Mouse (Mus musculus) mouse trophoblast stem cell (cell line): ENCODE data around the gene Cdk16.
"Not testable (repeated sequence)": the region's sequence is repeated elsewhere in the genome, so short reads cannot be mapped to it uniquely, and the experiment has no call there.

Source experiments
- in situ Hi-C, 2 experiments: fragments of 300-500 bp; cut with MseI, MboI; formaldehyde crosslinking; loops; 2 replicates in 1 of 2; 3 replicates in 1 of 2; pipeline ENCODE4 v1.15.1; 2025

Cdk16 gene

DNA sequence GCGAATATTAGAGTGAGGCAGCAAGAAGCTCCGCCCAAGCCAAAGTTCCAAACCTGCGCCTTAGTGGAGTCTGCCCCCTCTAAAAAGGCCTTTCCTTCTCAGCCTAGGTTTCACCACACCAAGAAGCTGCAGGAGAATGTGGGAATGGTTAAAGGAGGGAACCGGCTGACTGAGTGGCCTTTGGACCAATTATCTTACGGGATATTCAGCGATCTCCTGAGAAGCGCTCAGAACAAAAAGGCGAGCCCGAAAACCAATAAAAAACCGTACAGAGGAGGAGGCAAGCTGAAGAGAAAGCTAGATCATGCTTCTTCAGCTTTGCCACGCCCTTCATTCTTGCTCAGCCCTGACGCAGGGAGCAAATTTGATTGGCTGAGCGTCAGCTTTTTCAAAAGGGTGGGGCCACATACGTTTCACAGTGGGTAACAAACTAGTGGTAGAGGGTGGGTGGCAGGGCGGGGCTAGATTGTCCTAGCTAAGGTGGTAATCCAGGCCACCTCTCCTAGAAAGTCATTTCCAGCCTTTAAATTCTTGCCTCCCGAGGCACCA lies at the start of gene Cdk16:
Gene Cdk16, plus strand, starts transcription at position 436 of the 549 bp plus-strand sequence.
- in situ Hi-C loops, result no loop called here

DNA sequence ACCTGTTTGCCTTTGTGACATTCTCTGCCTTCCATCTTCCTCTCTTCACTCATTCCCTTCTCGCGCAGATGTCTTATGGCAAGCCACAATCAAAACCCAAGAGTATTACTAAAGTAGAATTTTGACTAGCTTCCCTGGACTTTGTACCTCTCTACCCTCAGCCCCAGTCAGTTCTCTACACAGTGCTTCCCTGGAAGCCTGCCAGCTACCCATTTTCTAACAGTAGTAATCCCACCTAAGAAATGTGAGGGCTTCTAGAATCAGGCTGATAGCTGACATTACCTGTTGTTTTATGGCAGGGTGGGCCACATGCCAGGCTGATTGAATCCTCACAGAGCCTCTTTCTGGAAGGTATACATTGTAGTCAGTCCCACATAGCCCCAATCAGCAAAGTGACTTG lies 49.6 kb upstream of the Cdk16 start:
- in situ Hi-C loops, result no loop called here

DNA sequence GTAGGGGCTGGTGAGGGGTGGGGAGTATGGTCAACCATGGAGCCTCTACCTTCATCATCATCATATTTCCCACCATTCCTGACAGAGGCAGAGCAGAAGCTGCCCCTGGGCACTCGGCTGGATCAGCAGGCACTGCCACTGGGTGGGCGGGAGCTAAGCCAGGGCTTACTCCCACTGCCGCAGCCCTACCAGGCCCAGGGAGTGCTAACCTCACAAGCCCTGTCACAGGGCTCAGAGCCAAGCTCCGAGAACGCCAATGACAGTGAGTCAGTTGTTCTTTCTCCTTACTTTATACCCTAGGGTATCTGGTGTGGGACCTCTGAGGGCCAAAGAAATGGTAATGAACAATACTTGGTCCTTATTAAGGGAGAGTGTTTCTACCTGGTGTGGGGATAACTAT lies 43.0 kb upstream of the Cdk16 start:
- in situ Hi-C loops, result no loop called here

DNA sequence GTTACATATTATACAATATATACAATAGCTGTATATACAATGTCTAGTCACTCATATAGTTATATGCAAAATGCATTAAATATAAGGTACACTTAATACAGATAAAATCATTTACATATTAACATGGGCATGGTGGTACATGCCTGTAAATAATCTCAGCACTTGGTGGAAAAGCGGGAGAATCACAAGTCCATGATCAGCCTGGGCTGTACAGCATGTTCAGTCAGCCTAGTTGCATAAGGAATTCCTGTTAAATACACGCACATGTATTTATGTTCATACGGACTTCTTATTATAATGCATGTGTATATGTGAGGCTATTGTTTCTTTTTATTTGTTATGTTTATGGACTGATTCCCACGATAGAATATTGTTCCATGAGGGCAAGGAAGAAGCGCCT lies 30.2 kb upstream of the Cdk16 start:
- in situ Hi-C loops, result no loop called here

DNA sequence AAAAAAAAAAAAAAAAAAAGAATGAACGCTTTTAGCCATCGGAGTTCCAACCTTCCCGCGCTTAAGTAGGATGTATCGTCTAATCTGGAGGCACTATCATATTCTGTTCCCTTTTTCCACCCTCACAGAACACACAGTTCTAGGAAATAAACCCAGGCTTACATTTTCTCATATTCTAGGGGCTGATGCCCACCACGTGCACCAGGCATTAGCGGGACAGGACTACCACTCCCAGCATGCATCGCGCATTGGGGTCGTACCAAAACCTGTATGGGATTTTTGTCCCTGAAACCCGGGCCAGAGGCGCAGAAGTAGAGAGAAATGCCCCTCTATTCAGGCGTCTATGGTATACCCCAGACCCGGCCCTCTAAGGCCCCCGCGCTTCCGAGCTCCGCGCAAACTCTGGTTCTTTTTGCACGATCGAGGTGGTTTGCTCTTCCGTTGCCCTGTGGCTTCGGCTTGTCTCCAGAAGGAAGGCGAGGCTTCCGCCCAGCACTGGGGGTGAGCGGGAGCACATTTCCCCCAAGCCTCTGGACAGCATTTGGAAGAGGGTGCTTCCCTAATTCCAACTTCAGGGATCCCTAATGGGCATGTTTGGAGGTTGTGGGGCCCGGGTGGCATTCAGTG lies 29.6 kb upstream of the Cdk16 start, which contains the start of gene Uba1:
Gene Uba1, plus strand, starts transcription at position 301 of the 627 bp plus-strand sequence.
- in situ Hi-C loops, result no loop called here

DNA sequence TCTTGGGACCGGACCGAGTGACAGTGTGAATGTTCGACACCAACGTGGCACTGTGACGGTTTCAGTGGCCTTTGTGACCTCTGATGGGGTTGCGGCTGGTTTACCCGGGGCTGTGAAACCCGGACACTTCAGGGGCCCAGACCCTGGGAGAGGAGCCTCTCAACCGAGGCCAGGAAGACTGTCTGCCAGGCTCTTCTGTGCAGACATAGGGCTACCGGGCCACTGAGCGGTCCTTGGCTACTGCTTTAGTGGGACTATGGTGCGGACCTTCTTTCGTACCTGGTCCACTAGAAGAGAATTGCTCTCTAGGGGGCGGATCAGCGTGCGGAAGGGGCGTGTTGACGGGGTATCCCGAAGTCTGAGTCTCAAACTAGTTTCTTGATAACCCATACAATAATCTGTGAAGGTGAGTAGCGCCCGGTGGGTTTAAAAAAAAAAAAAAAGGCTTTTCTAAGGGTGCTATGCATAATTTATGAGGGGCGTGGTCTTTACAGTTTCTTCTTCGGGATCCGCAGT lies 28.8 kb upstream of the Cdk16 start:
- in situ Hi-C loops, result no loop called here

DNA sequence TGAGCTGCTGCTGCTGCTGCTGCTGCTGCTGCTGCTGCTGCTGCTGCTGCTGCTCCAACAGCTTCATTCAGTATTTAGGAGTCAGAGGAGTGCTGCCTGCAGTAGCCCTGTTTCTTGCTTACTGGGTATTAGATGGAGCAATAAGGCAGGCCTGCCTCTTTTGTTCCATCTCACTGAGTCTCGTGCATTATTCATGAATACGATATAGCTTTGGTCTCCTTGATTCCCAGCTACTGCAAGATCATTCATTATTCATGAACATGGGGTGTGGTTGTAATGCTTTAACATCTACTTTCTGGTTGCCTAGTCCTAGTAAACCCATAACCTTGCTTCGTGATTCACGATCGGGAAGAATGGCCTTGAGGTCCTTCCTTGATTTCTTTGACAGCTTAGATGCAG lies 25.4 kb upstream of the Cdk16 start:
- in situ Hi-C loops, result no loop called here

DNA sequence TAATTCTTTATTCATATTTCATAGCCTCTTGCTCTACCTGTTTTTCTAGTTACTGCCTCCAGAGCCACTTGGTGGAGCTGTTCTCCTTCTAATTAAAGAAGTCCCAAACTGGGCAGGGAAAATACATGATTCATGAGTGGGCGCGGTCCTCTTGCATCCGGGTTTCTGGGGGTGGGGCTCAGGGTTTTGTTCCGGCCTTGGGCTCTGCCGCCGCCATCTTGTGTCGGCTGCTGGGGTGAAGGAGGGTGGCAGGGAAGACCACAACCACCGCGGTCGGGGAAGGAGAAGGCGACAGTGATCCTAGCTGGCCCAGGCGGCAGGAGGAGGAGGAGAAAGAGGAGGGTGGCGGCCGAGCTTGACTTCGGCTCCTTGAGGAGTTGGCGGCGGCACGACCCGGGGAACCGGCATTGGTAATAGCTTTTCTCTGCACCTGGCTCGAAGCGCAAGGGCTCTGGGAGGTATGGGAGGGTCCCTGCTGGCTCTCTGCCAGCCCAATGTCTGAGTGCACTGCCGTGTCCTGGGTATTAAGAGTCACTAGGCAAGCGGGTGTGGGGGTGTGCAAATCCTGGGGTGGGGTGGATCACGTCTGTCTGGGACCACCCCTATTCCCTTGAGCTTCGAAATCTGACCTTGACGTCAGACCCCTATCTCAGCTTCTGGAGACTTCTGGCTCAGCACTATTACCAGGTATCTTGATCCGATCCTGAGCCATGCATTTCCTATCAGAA lies 24.9 kb upstream of the Cdk16 start:
- in situ Hi-C loops, result no loop called here

DNA sequence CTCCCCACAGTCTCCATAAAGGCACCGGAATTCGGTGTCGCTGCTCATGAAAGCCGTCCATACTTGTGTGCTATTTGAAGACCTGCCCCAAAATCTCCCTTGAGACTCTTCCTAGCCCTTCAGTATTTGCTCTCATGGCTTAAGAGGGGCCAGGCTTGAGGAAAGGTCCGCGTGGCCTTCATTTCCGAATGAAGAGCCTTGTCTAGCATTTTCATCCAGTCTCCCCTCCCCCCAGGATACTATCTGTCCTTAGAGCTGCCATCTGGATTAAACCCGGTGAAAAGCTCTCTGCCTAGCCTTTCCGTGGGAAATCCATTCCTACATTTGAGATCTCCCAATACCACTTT lies 24.3 kb upstream of the Cdk16 start:
- in situ Hi-C loops, result no loop called here

DNA sequence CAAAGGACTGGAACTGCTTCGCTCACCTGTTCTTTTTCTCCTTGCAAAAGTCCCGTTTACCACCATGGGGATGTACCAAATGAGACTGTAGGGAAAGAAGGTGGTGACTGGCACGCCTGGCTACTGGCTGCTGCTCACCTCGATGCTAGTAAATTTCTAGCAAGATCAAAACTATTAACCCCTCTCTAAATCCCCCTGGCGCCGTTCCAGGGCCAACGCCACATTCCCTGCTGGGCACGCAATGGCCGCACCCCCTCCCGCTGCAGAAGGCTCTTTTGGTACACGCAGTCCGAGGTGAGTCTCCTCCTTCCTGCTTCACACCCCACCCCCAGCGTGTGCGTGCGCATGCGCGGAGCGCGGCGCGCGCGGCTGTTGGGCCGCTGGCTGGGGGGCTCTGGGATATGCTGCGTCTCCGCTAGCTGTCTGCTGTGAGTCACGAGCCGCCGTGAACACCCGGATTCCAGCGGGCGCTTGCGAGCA lies 354 bp downstream of the Cdk16 start:
- in situ Hi-C loops, result no loop called here

DNA sequence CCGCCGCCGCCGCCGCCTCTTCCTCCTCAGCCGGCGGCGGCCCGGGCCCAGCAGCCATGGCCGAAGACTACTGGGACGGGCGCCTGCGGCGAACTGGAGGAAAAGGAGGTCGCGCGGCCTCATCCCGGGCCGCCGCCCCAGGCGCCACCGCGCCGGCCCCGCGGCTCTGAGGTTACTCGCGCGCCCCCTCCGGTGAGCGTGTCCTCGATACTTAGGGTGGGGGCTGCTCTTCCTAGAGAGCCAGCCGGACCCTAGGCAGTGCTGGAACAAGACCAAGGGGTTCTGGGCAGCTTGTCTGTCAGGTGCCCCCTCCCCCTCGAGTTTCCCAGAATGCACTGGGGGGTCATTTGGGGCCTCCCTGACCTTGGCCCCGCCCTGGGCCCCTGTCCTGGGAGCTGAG lies 861 bp downstream of the Cdk16 start:
- in situ Hi-C loops, result no loop called here

DNA sequence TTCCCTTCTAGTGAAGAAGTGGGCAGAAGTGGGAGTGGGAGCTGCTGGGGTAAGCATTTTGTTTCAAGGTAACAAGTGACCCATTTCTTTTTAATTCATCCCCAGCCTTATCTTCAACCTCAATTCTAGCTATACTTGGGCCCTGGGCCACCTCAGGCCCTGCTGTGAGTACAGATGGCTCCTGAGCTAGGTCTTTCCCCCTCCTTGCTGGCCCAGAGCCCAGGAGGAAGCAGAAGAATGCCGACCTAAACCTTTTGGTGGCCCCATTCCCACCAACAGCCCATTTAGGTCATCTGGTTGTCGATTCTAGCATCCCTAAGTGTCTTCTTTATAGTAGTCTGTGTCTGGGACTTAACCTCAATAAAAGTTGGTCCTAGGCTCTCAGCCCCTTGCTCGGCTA lies 3.8 kb downstream of the Cdk16 start:
- in situ Hi-C loops, result no loop called here

DNA sequence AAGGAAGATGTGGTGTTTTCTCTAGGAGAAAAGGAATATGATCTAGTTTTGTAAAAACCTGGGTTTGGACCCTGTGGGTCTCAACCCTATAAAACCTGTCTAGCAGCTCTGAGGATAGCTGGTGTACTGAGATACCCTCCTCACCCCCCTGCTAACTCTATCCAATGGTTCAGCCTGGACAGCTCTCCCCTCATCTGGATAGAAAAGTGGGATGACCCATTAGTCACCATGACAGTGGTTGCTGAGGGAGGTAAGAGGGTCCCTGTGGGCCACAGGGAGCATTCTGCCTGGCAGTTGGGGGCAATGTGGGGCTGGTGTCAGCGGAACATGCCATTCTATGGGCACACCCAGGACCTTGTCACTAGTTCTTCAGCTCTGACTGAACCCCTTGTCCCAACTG lies 4.9 kb downstream of the Cdk16 start:
- in situ Hi-C loops, result no loop called here

DNA sequence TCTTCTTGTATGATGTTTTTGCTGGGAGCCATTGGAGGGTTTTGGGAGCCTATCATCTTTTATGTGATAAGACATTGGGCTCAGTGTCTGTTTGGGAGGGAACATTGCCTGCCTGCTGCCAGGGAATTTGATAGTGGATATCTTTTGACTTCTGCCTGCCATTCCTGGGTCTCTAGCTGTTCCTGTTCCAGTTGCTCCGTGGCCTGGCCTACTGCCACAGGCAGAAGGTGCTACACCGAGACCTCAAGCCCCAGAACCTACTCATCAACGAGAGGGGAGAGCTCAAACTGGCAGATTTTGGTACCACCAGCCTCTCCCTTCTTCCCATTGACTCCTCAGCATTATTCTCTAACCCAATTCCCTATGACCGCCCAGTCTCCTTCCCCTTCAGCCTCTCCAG lies 8.1 kb downstream of the Cdk16 start:
- in situ Hi-C loops, result no loop called here

DNA sequence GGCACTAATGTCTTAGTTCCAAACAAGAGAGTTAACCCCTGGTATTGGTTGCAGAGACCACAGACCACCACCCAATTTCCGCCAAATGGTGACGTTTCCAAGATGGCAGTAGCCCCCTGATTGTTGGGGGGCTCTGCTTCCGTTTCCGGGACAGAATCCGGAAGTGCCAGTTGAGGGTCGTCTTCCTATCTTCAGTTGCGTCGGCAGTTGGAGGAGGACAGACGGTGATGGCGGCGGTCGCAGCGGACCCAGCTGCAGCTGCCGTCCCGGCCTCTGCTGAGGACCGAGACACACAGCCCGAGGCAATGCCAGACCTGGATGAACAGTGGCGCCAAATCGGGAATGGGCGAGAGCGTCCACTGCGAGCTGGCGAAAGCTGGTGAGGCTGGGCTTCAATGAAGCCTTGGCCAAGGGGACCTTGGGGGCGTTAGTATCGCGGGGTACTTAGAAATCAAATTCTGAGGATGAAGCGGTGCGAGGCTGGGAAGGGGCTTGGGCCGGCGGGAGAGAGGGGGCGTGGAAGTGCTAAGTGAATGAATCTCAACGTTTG lies 16.1 kb downstream of the Cdk16 start, which contains the start of gene Usp11:
Gene Usp11, plus strand, starts transcription at position 166 of the 550 bp plus-strand sequence.
- in situ Hi-C loops, result no loop called here

DNA sequence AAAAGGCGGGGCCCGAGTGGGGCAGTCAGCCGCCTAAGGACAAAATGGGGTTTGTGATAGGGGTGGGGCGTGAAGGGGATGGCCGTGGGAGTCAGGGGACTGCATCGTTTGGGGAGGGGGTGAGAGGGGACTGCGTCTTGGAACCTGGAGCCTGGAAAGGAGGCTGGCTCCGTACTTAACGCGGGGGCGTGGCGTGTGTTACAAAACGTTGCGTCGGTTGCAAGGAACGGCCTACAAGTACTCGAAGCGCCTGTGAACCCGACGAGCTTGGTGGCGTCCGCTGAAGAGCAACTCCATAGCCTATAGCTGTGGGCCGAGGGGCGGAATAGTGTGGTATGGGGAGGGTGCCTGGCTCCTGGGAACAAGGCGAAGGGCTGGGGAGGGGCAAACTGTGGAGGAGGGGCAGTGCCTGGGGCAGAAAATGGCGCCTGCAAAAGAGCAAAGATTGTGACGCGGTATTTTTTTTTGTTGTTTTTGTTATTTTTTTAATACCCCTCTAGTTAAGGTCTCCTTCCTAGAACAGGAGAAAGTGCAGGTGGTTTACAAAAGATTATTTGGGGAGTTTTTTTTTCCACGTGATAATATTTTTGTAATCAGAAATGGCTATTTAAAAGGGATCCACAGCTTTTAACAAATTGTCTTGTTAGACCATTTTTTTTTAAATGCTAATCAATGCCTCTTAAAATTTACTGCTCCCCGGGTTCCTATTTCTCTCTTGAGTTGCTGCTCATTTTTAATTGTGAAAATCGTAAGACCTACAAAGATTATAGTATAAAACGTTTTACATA lies 16.7 kb downstream of the Cdk16 start:
- in situ Hi-C loops, result no loop called here

DNA sequence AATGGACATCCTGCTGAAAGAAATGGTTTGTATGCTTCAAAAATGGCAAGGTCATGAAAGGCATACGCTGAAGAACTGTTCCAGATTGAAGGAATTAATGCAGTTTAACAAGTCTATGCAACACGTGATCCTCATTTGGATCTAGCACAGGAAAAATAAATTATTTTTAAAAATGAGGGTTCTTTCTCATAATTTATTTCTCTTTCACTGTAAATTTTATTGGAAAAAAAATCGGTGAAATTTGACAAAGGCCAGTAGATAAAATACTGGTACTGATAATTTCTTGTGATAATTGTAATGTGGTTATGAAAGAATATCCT lies 17.3 kb downstream of the Cdk16 start:
- in situ Hi-C loops, result no loop called here

DNA sequence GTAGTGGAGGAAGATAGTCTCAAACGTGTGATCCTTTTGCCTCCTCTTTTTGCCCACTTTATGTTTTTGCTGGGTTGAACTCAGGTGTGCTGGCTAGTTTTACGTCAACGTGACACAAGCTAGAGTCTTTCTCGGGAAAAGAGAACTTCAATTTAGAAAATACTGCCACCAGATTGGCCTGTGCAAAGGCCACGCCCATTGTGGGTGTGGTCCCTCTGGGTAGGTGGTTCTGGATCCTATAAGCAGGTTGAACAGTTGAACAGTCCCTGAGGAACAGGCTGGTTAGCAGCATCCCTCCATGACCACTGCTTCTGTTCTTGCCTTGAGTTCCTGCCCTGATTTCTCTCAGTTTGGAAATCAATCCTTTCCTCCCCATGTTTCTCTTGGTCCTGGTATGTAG lies 40.9 kb downstream of the Cdk16 start:
- in situ Hi-C loops, result no loop called here

DNA sequence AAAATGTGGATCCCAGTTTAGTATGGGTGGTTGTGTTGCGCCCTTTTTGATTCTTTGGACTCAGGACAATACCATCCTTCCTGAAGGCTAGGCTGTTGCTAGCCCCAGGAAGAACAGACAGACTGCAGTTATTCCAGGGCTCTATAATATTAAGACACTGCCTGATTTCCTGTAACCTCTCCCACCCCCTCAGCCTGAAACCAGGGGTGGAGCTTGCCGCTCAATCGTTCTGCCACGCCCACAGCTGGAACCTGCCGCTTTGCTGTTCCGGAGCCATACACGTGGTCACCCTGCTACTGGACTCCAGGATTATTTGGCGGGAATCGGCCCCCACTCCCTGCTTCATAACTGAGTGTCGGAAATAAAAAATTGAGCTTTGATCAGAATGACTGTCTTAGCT lies 42.3 kb downstream of the Cdk16 start:
- in situ Hi-C loops, result not testable (repeated sequence)

DNA sequence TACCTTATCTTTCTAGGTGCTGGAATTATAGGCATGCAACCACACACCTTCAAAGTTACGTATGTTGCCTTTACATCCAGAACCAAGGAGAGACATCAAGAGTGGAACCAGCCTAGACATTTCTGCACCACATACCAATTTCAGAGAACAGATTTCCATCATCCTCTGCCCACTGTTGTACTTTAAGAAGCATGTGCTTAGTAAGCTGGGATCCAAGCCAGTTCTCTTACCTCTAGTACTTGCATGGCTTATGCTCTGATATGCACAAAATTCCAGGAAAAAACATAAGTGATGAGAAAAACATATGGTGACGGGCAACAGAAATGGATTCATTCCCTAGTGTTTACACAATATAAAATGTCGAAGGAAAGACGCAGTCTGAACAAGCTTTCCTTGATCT lies 48.7 kb downstream of the Cdk16 start:
- in situ Hi-C loops, result no loop called here

DNA sequence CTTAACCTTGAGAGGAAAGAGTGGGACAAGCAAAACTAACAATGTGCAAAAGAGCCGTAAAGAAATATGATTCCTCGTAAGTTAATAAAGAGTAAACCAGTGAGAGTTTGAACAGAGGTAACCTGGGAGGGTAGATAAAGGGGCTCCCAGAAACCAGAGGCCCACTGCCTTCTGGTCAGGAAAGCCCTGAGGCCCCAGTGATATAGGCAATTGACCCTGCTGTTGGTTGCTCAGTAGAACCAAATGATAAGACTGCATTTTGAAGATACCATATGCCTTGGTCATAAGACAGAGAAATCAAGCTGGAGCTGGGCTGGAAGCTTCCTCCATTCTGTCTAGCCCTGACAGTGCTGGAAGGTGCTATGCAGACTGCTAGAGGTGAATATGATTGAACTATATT lies 61.1 kb downstream of the Cdk16 start:
- in situ Hi-C loops, result no loop called here
